Mouse (Mus musculus) heart, embryonic 13.5 days (tissue): Measurements from ENCODE around the gene Specc1l. TPM values are rescaled to one million over a fixed set of nuclear protein-coding genes. Genes with fewer than 3 reads are reported as not detected.

Experiments used
- ATAC-seq: fragments of 200-750 bp; cut with Nextera tagmentation; 2 replicates; pipeline ENCODE4 v1.8.0; 2017; ENCODE audit warnings: moderate TSS enrichment; ENCODE audit not compliant: insufficient number of reproducible peaks, low FRiP score, low TSS enrichment; ENCODE audit errors: extremely low read depth
- H3K27ac ChIP-seq: fragments of 300-500 bp; sonication (generic); replicated peaks from 2 replicates; pipeline ENCODE4 v1.5.1; 2015; ENCODE audit warnings: moderate library complexity, mild to moderate bottlenecking, inconsistent platforms
- H3K27me3 ChIP-seq: fragments of 300-500 bp; sonication (generic); replicated peaks from 2 replicates; pipeline ENCODE4 v1.6.1; 2015; ENCODE audit warnings: mild to moderate bottlenecking, inconsistent platforms
- H3K36me3 ChIP-seq: fragments of 300-500 bp; sonication (generic); 2 replicates; pipeline ENCODE4 v1.6.1; 2015; ENCODE audit warnings: mild to moderate bottlenecking, inconsistent platforms
- H3K4me1 ChIP-seq: fragments of 300-500 bp; sonication (generic); 2 replicates; pipeline ENCODE4 v1.6.1; 2015; ENCODE audit warnings: inconsistent platforms
- H3K4me2 ChIP-seq: fragments of 300-500 bp; sonication (generic); 2 replicates; pipeline ENCODE4 v1.6.1; 2015; ENCODE audit warnings: inconsistent platforms, mild to moderate bottlenecking, moderate library complexity
- H3K4me3 ChIP-seq: fragments of 300-500 bp; sonication (generic); 2 replicates; pipeline ENCODE4 v1.5.1; 2015; ENCODE audit warnings: moderate library complexity, mild to moderate bottlenecking, inconsistent platforms
- H3K9ac ChIP-seq: fragments of 300-500 bp; sonication (generic); 2 replicates; pipeline ENCODE4 v1.6.1; 2015; ENCODE audit warnings: inconsistent platforms, mild to moderate bottlenecking, moderate library complexity
- H3K9me3 ChIP-seq: fragments of 300-500 bp; sonication (generic); 2 replicates; pipeline ENCODE4 v1.6.1; 2016; ENCODE audit warnings: inconsistent platforms
- WGBS: fragments of 180-500 bp; shearing (Covaris S2); methylation state at CpG from one replicate; pipeline ENCODE4 v1.1.7; 2015; ENCODE audit warnings: mixed read lengths; 5-methylcytosine and 5-hydroxymethylcytosine counted together
- polyA plus RNA-seq: library from polyadenylated mRNA; unstranded; fragments of >200 nt; fragmentation: Nextera tagmentation; extraction: Ambion mirVana; gene quantifications from 2 replicates; pipeline ENCODE4 v1.2.1, GENCODE M21; 2015

The Specc1l gene
- 19.6 and 19.9 TPM in 2 replicates for polyA plus RNA-seq

GRCm38 (mm10) chr10:75211807-75212645 is at the start of gene Specc1l:
TSS of gene Specc1l (plus strand) at chr10:75212073.
- Histone ChIP-seq H3K4me3 (peak within 1 kb of the TSS; percentile 95), H3K9me3 (no peaks in the 10 kb centered on the region), H3K27ac (peak within 1 kb of the TSS; percentile 98), H3K27me3 (no peaks in the 10 kb centered on the region), H3K36me3 (no peaks in the 10 kb centered on the region), H3K4me1 (peaks cover 15% of the 10 kb centered on the region), H3K4me2 (peak within 1 kb of the TSS; percentile 93), H3K9ac (peak within 1 kb of the TSS; percentile 96)
- 1% methylated on average over 79 of the region's 80 CpGs for WGBS
- peak; percentile 99 for ATAC-seq

- peaks cover 13% of the 10 kb centered on the region for H3K4me1 ChIP-seq
- H3K27me3 ChIP-seq, result no peaks in the 10 kb centered on the region
- no peaks in the 10 kb centered on the region for H3K9me3 ChIP-seq
- peaks cover 78% of the 10 kb centered on the region for H3K36me3 ChIP-seq
- no peak overlapping the region for H3K27ac ChIP-seq
- no peak overlapping the region for H3K4me3 ChIP-seq
- no peak overlapping the region for H3K9ac ChIP-seq
- ATAC-seq, result no peak
- 59% methylated on average over 10 of the region's 10 CpGs for WGBS
- H3K4me2 ChIP-seq, result no peak overlapping the region
Measured at GRCm38 (mm10) chr10:75165825-75166481, 45.9 kb upstream of the Specc1l start.

- Histone ChIP-seq H3K27ac (no peak overlapping the region), H3K27me3 (no peaks in the 10 kb centered on the region), H3K4me2 (no peak overlapping the region), H3K4me3 (no peak overlapping the region), H3K4me1 (peaks cover 19% of the 10 kb centered on the region), H3K9ac (no peak overlapping the region), H3K9me3 (no peaks in the 10 kb centered on the region), H3K36me3 (peaks cover 78% of the 10 kb centered on the region)
- ATAC-seq, result no peak
- 70% methylated on average over 4 of the region's 4 CpGs for WGBS
Measured at GRCm38 (mm10) chr10:75166601-75167000, 45.3 kb upstream of the Specc1l start.

GRCm38 (mm10) chr10:75170207-75170850 is 41.5 kb upstream of the Specc1l start:
- no peaks in the 10 kb centered on the region for H3K27me3 ChIP-seq
- H3K27ac ChIP-seq, result peak overlapping the region; percentile 72
- peaks cover 48% of the 10 kb centered on the region for H3K4me1 ChIP-seq
- WGBS, result 18% methylated on average over 12 of the region's 12 CpGs
- H3K36me3 ChIP-seq, result peaks cover 53% of the 10 kb centered on the region
- 0 out of 2 replicates have a peak overlapping the region, but pooled peaks have one; percentile 28 for H3K9ac ChIP-seq
- H3K9me3 ChIP-seq, result no peaks in the 10 kb centered on the region
- no peak overlapping the region for H3K4me3 ChIP-seq
- ATAC-seq, result peak; percentile 77
- peak overlapping the region; percentile 44 for H3K4me2 ChIP-seq

GRCm38 (mm10) chr10:75173056-75173455 is 38.8 kb upstream of the Specc1l start:
- Histone ChIP-seq H3K9me3 (peaks cover 1% of the 10 kb centered on the region; the same call in 1 of the 2 replicates), H3K4me2 (peak overlapping the region; percentile 64), H3K27ac (peak overlapping the region; percentile 95), H3K9ac (peak overlapping the region; percentile 77), H3K36me3 (peaks cover 55% of the 10 kb centered on the region), H3K4me3 (no peak overlapping the region), H3K27me3 (no peaks in the 10 kb centered on the region), H3K4me1 (peaks cover 61% of the 10 kb centered on the region)
- no peak for ATAC-seq
- 50% methylated on average over 8 of the region's 8 CpGs for WGBS

GRCm38 (mm10) chr10:75173712-75174111 is 38.2 kb upstream of the Specc1l start:
- WGBS, result 28% methylated on average over 12 of the region's 12 CpGs
- Histone ChIP-seq H3K4me1 (peaks cover 61% of the 10 kb centered on the region), H3K9ac (peak overlapping the region; percentile 77), H3K27ac (peak overlapping the region; percentile 95), H3K36me3 (peaks cover 55% of the 10 kb centered on the region), H3K4me3 (peak overlapping the region; percentile 36), H3K27me3 (no peaks in the 10 kb centered on the region), H3K9me3 (peaks cover 5% of the 10 kb centered on the region; the same call in 1 of the 2 replicates), H3K4me2 (peak overlapping the region; percentile 64)
- ATAC-seq, result peak; percentile 29; the same call in 1 of the 2 replicates

- no peak overlapping the region for H3K4me2 ChIP-seq
- WGBS, result 58% methylated on average over 8 of the region's 8 CpGs
- H3K27ac ChIP-seq, result no peak overlapping the region
- peaks cover 70% of the 10 kb centered on the region for H3K36me3 ChIP-seq
- H3K27me3 ChIP-seq, result no peaks in the 10 kb centered on the region
- peaks cover 5% of the 10 kb centered on the region for H3K9me3 ChIP-seq
- H3K4me1 ChIP-seq, result peaks cover 43% of the 10 kb centered on the region
- ATAC-seq, result no peak
- no peak overlapping the region for H3K9ac ChIP-seq
- H3K4me3 ChIP-seq, result no peak overlapping the region
Measured at GRCm38 (mm10) chr10:75176494-75176893, 35.4 kb upstream of the Specc1l start.

- H3K4me3 ChIP-seq, result no peak overlapping the region
- H3K4me2 ChIP-seq, result no peak overlapping the region
- peaks cover 86% of the 10 kb centered on the region for H3K36me3 ChIP-seq
- H3K27me3 ChIP-seq, result no peaks in the 10 kb centered on the region
- ATAC-seq, result no peak
- H3K9me3 ChIP-seq, result peaks cover 5% of the 10 kb centered on the region
- H3K27ac ChIP-seq, result no peak overlapping the region
- no peak overlapping the region for H3K9ac ChIP-seq
- peaks cover 31% of the 10 kb centered on the region for H3K4me1 ChIP-seq
- WGBS, result 80% methylated on average over 5 of the region's 5 CpGs
Measured at GRCm38 (mm10) chr10:75178911-75179310, 33.0 kb upstream of the Specc1l start.

GRCm38 (mm10) chr10:75182151-75182774 is 29.6 kb upstream of the Specc1l start:
- ATAC-seq, result no peak; the same call in 1 of the 2 replicates
- WGBS, result 34% methylated on average over 14 of the region's 14 CpGs
- H3K9me3 ChIP-seq, result peaks cover 5% of the 10 kb centered on the region
- no peak overlapping the region for H3K4me2 ChIP-seq
- no peak overlapping the region for H3K9ac ChIP-seq
- no peaks in the 10 kb centered on the region for H3K27me3 ChIP-seq
- peaks cover 78% of the 10 kb centered on the region for H3K36me3 ChIP-seq
- H3K4me1 ChIP-seq, result peaks cover 13% of the 10 kb centered on the region
- H3K27ac ChIP-seq, result no peak overlapping the region
- no peak overlapping the region for H3K4me3 ChIP-seq

- Histone ChIP-seq H3K9me3 (no peaks in the 10 kb centered on the region), H3K9ac (no peak overlapping the region), H3K4me1 (peaks cover 21% of the 10 kb centered on the region), H3K27me3 (no peaks in the 10 kb centered on the region), H3K4me3 (no peak overlapping the region), H3K36me3 (peaks cover 52% of the 10 kb centered on the region), H3K27ac (no peak overlapping the region), H3K4me2 (no peak overlapping the region)
- ATAC-seq, result no peak
- 84% methylated on average over 9 of the region's 9 CpGs for WGBS
Measured at GRCm38 (mm10) chr10:75184826-75185225, 27.0 kb upstream of the Specc1l start.

- Histone ChIP-seq H3K9ac (no peak overlapping the region), H3K4me3 (no peak overlapping the region), H3K4me2 (no peak overlapping the region), H3K27ac (peak overlapping the region; percentile 45; the same call in 1 of the 2 replicates), H3K27me3 (no peaks in the 10 kb centered on the region), H3K9me3 (no peaks in the 10 kb centered on the region), H3K4me1 (peaks cover 21% of the 10 kb centered on the region), H3K36me3 (peaks cover 35% of the 10 kb centered on the region)
- 38% methylated on average over 6 of the region's 6 CpGs for WGBS
- ATAC-seq, result no peak
Measured at GRCm38 (mm10) chr10:75186551-75186950, 25.3 kb upstream of the Specc1l start.
